ENCODE assay signal across 18 mouse cellular contexts in the genomic region with DNA sequence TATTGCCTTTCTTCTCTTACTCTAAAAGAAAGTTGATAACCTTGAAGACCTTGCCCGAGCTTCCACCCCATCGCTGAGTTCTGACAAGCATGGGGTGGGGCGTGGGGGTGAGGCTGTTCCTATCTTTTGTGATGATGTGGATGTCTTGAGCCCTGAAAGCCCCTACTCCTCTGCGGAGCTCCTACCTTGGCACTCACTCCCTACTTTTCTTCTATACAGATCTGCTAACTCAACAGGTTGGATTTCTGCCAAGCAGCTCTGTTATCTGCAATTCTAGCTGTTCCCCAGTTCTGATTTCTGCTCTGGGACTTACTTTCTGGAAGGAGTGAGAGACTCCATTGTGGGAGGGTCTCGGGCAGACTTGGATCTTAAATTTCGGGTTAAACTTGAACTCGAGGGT. TPM values are rescaled to one million over a fixed set of nuclear protein-coding genes. Genes with fewer than 3 reads are reported as not detected.
DNase-seq lines count a peak whose midpoint lies in the region; ATAC-seq and TF ChIP-seq lines count a peak whose summit lies in the region.
"Had no signal": no experiment of that assay in that cellular context is flagged by ENCODE, and none has a peak within 500 bp of the region (broad histone marks: within the 10 kb centered on the region; RNA-seq: fewer than 3 reads in every experiment).

No protein-coding gene starts in this region.

- no peak; the same call in 1 of the 2 replicates for ATAC-seq in heart, embryonic 11.5 days (replicated peaks; ENCODE audit: insufficient number of reproducible peaks, low FRiP score, low TSS enrichment)
- ATAC-seq in limb, embryonic 14.5 days (ENCODE audit: low FRiP score, low read depth): no peak
- ATAC-seq in liver, embryonic 12.5 days: no peak
- ATAC-seq: activated CD4-positive, CD25-positive, alpha-beta regulatory T cell, adult 4 months; forebrain, embryonic 16.5 days had no signal

- no peak for DNase-seq in heart, postnatal 14 days
- peak; percentile 63 for DNase-seq in limb, embryonic 14.5 days (ENCODE audit: low spot score)
- DNase-seq in limb, embryonic 10.5 days (ENCODE audit: low spot score): no peak
- peak; percentile 16 for DNase-seq in brain, adult 2 months (ENCODE audit: low read depth, low spot score)
- no peak for DNase-seq in layer of hippocampus, adult 2 months (ENCODE audit: low spot score in 2 of 2)
- no peak for DNase-seq in layer of hippocampus, postnatal 36 days
- DNase-seq: cerebellum, postnatal 36 days; gastrocnemius, postnatal 25 days; right cerebral cortex, postnatal 14 days had no signal

- H3K27me3 ChIP-seq in heart, embryonic 11.5 days (ENCODE audit: control insufficient read depth, insufficient read depth, low read length): peaks cover 4% of the 10 kb centered on the region
- H3K27me3 ChIP-seq in limb, embryonic 14.5 days (ENCODE audit: control insufficient read depth, insufficient read depth, low read length): no peaks in the 10 kb centered on the region
- peaks cover 12% of the 10 kb centered on the region; the same call in 1 of the 2 replicates for H3K27me3 ChIP-seq in limb, embryonic 10.5 days (ENCODE audit: low read depth, poor library complexity, severe bottlenecking)
- peaks cover 21% of the 10 kb centered on the region for H3K27me3 ChIP-seq in liver, embryonic 12.5 days (replicated peaks)
- H3K27me3 ChIP-seq: embryonic facial prominence, embryonic 15.5 days; kidney, embryonic 15.5 days; limb, embryonic 13.5 days had no signal

- no peak for TF ChIP-seq CTCF in layer of hippocampus, adult 2 months (conservative IDR thresholded peaks at IDR 0.05)

- H3K9ac ChIP-seq in heart, embryonic 11.5 days (ENCODE audit: low read depth, low read length): no peak overlapping the region
- H3K9ac ChIP-seq in limb, embryonic 14.5 days (ENCODE audit: low read depth, low read length, severe bottlenecking): no peak overlapping the region
- H3K9ac ChIP-seq in liver, embryonic 12.5 days: no peak overlapping the region
- H3K9ac ChIP-seq: embryonic facial prominence, embryonic 15.5 days; hindbrain, embryonic 14.5 days; kidney, embryonic 15.5 days; limb, embryonic 13.5 days had no signal

- H3K9me3 ChIP-seq in heart, embryonic 11.5 days (replicated peaks; ENCODE audit: control insufficient read depth, low read length): no peaks in the 10 kb centered on the region
- no peaks in the 10 kb centered on the region for H3K9me3 ChIP-seq in limb, embryonic 14.5 days (ENCODE audit: control insufficient read depth, low read length)
- no peaks in the 10 kb centered on the region for H3K9me3 ChIP-seq in limb, embryonic 10.5 days (replicated peaks)
- H3K9me3 ChIP-seq in liver, embryonic 12.5 days (replicated peaks): no peaks in the 10 kb centered on the region
- H3K9me3 ChIP-seq: embryonic facial prominence, embryonic 15.5 days; kidney, embryonic 15.5 days; limb, embryonic 13.5 days had no signal

- peak overlapping the region; percentile 19; the same call in 1 of the 2 replicates for H3K4me2 ChIP-seq in heart, embryonic 11.5 days
- H3K4me2 ChIP-seq in limb, embryonic 14.5 days (replicated peaks; ENCODE audit: low read depth, low read length, severe bottlenecking): no peak overlapping the region
- H3K4me2 ChIP-seq in liver, embryonic 12.5 days: 0 out of 2 replicates have a peak overlapping the region, but pooled peaks have one; percentile 20
- H3K4me2 ChIP-seq: embryonic facial prominence, embryonic 15.5 days; hindbrain, embryonic 14.5 days; kidney, embryonic 15.5 days; limb, embryonic 13.5 days had no signal

- H3K4me3 ChIP-seq in heart, embryonic 11.5 days (ENCODE audit: low read depth, low read length): no peak overlapping the region
- no peak overlapping the region for H3K4me3 ChIP-seq in limb, embryonic 14.5 days (replicated peaks; ENCODE audit: low read length)
- no peak overlapping the region for H3K4me3 ChIP-seq in limb, embryonic 10.5 days
- H3K4me3 ChIP-seq in liver, embryonic 12.5 days: no peak overlapping the region
- H3K4me3 ChIP-seq in layer of hippocampus, adult 2 months: no peak overlapping the region
- H3K4me3 ChIP-seq: embryonic facial prominence, embryonic 15.5 days; kidney, embryonic 15.5 days; limb, embryonic 13.5 days; myocyte had no signal

- intact Hi-C loops in heart, postnatal 14 days (cut with DNase I): no loop called here

- H3K36me3 ChIP-seq in heart, embryonic 11.5 days (ENCODE audit: control insufficient read depth, insufficient read depth, low read length): no peaks in the 10 kb centered on the region
- no peaks in the 10 kb centered on the region for H3K36me3 ChIP-seq in limb, embryonic 14.5 days (ENCODE audit: control insufficient read depth, insufficient read depth, low read length)
- no peaks in the 10 kb centered on the region for H3K36me3 ChIP-seq in limb, embryonic 10.5 days
- no peaks in the 10 kb centered on the region for H3K36me3 ChIP-seq in liver, embryonic 12.5 days
- H3K36me3 ChIP-seq: embryonic facial prominence, embryonic 15.5 days; kidney, embryonic 15.5 days; limb, embryonic 13.5 days had no signal

- no peak for TF ChIP-seq POLR2A in limb, embryonic 14.5 days (IDR thresholded peaks at IDR 0.05; ENCODE audit: borderline replicate concordance, extremely low read depth, insufficient read depth, insufficient read length)

- 60% methylated on average over 7 of the region's 7 CpGs for WGBS in heart, embryonic 11.5 days (ENCODE audit: insufficient replicate concordance)
- WGBS in limb, embryonic 14.5 days: 83% methylated on average over 7 of the region's 7 CpGs
- 90% methylated on average over 7 of the region's 7 CpGs for WGBS in limb, embryonic 10.5 days
- 53% methylated on average over 7 of the region's 7 CpGs for WGBS in liver, embryonic 12.5 days (ENCODE audit: insufficient replicate concordance)

- no peak overlapping the region for H3K27ac ChIP-seq in heart, embryonic 11.5 days (ENCODE audit: low read depth, low read length)
- no peak overlapping the region for H3K27ac ChIP-seq in limb, embryonic 14.5 days (replicated peaks; ENCODE audit: low read depth, low read length)
- no peak overlapping the region for H3K27ac ChIP-seq in limb, embryonic 10.5 days
- H3K27ac ChIP-seq in liver, embryonic 12.5 days: no peak overlapping the region
- H3K27ac ChIP-seq in layer of hippocampus, adult 2 months: no peak overlapping the region
- H3K27ac ChIP-seq: embryonic facial prominence, embryonic 15.5 days; hindbrain, embryonic 14.5 days; kidney, embryonic 15.5 days; limb, embryonic 13.5 days had no signal

- peaks cover 10% of the 10 kb centered on the region for H3K4me1 ChIP-seq in heart, embryonic 11.5 days (ENCODE audit: control insufficient read depth, insufficient read depth, low read length)
- H3K4me1 ChIP-seq in limb, embryonic 14.5 days (ENCODE audit: control insufficient read depth, insufficient read depth, low read length): 0 out of 2 replicates have a peak, but pooled peaks cover 13% of the 10 kb centered on the region
- 0 out of 2 replicates have a peak, but pooled peaks cover 4% of the 10 kb centered on the region for H3K4me1 ChIP-seq in limb, embryonic 10.5 days
- peaks cover 58% of the 10 kb centered on the region for H3K4me1 ChIP-seq in liver, embryonic 12.5 days

RNA-seq across cellular contexts. Expression of a gene that starts 14.3 kb away (rescaled TPM):
- polyA plus RNA-seq in heart, embryonic 11.5 days (2014; fragmentation: Nextera tagmentation; extraction: Ambion mirVana): 10.0 and 12.7 TPM in 2 replicates
- 10 to 100 TPM; 11.5 to 12.1 TPM for total RNA-seq in heart, postnatal 14 days (2021)
- polyA plus RNA-seq in limb, embryonic 14.5 days (2012; rRNA removed): 5.1 and 5.6 TPM in 2 replicates
- 10.1 and 11.6 TPM in 2 replicates for polyA plus RNA-seq in limb, embryonic 14.5 days (2014; fragmentation: Nextera tagmentation; extraction: Ambion mirVana)
- 7.5 and 8.5 TPM in 2 replicates for polyA plus RNA-seq in limb, embryonic 10.5 days (2016; fragmentation: Nextera tagmentation; extraction: Ambion mirVana)
- 57.2 and 59.8 TPM in 2 replicates for polyA plus RNA-seq in liver, embryonic 12.5 days (2016; fragmentation: Nextera tagmentation; extraction: Ambion mirVana)
- 10 to 100 TPM; 12.3 to 13.2 TPM for total RNA-seq in layer of hippocampus, adult 2 months (2021)
- 10 to 100 TPM; 13.1 to 13.7 TPM for total RNA-seq in layer of hippocampus, postnatal 36 days (2021)

Comparison
In these comparisons a context has a peak if more than half of its experiments do, and no peak if none do; other contexts are left out.
1. DNase-seq: peak in limb, embryonic 14.5 days (single experiment) and brain, adult 2 months (single experiment); none in heart, postnatal 14 days (0 of 2), limb, embryonic 10.5 days (single experiment), layer of hippocampus, adult 2 months (0 of 2) and layer of hippocampus, postnatal 36 days (0 of 2).